21 mouse cellular contexts compared by ENCODE assay signal in genomic region chr13:116003733-116004132, GRCm38 (mm10).
"Had no signal": no experiment of that assay in that cellular context is flagged by ENCODE, and none has a peak within 500 bp of the region (broad histone marks: within the 10 kb centered on the region; RNA-seq: fewer than 3 reads in every experiment).

No protein-coding gene starts in this region.

- H3K27me3 ChIP-seq: limb, embryonic 13.5 days; liver, embryonic 12.5 days; liver, embryonic 15.5 days; lung, embryonic 15.5 days; megakaryocyte, embryonic 14.5 days; neural tube, embryonic 12.5 days; neural tube, embryonic 15.5 days had no signal

- H3K36me3 ChIP-seq: limb, embryonic 10.5 days; limb, embryonic 13.5 days; liver, embryonic 12.5 days; liver, embryonic 15.5 days; lung, embryonic 15.5 days; midbrain, embryonic 10.5 days; neural tube, embryonic 12.5 days; neural tube, embryonic 15.5 days had no signal

- H3K4me1 ChIP-seq: limb, embryonic 10.5 days; limb, embryonic 13.5 days; liver, embryonic 12.5 days; liver, embryonic 15.5 days; lung, embryonic 15.5 days; megakaryocyte, embryonic 14.5 days; midbrain, embryonic 10.5 days; neural tube, embryonic 12.5 days; neural tube, embryonic 15.5 days had no signal

- H3K27ac ChIP-seq: limb, embryonic 10.5 days; limb, embryonic 13.5 days; liver, embryonic 12.5 days; liver, embryonic 15.5 days; lung, embryonic 15.5 days; midbrain, embryonic 10.5 days; neural tube, embryonic 12.5 days; neural tube, embryonic 15.5 days had no signal

- H3K4me3 ChIP-seq: limb, embryonic 10.5 days; limb, embryonic 13.5 days; liver, embryonic 12.5 days; liver, embryonic 15.5 days; lung, embryonic 15.5 days; megakaryocyte, embryonic 14.5 days; midbrain, embryonic 10.5 days; neural tube, embryonic 12.5 days; neural tube, embryonic 15.5 days had no signal

- DNase-seq: kidney, postnatal 14 days; kidney, postnatal 4 days; liver; lung, adult 18-20 months; lung, postnatal 10 days; lung, postnatal 36 days; midbrain, embryonic 14.5 days; right cerebral cortex, adult 18-20 months; right cerebral cortex, postnatal 25 days; spleen, adult 18-20 months; thymus, adult 18-20 months; thymus, postnatal 36 days had no signal
